8 mouse cellular contexts compared by ENCODE assay signal in genomic region chr5:123992794-123993193, GRCm38 (mm10). TPM values are rescaled to one million over a fixed set of nuclear protein-coding genes. Genes with fewer than 3 reads are reported as not detected.
A peak's percentile ranks its signal among the peaks of the same experiment; 100 is the strongest.
DNase-seq lines count a peak whose midpoint lies in the region; ATAC-seq and TF ChIP-seq lines count a peak whose summit lies in the region.

No protein-coding gene starts in this region.

- no peak overlapping the region for H3K9ac ChIP-seq in hindbrain, embryonic 12.5 days

- no peak for DNase-seq in G1E (ENCODE audit: low spot score)
- DNase-seq in c-Kit-positive CD71-negative TER-119-negative erythroid progenitor cells, embryonic 14.5 days (ENCODE audit: low read depth) = peak; percentile 67
- DNase-seq in forelimb bud, embryonic 11.5 days (ENCODE audit: low read depth, low spot score) = peak; percentile 83
- peak; percentile 75 to 94 for DNase-seq in layer of hippocampus, postnatal 25 days (ENCODE audit: extremely low spot score in 1 of 2, low spot score in 1 of 2)
- peak; percentile 74 for DNase-seq in right cerebral cortex, postnatal 25 days
- DNase-seq in urinary bladder, postnatal 36 days (ENCODE audit: low spot score in 2 of 2) = peak; percentile 85 to 86

- H3K4me2 ChIP-seq in hindbrain, embryonic 12.5 days (replicated peaks) = no peak overlapping the region

- ATAC-seq in G1E (ENCODE audit: extremely low read depth, insufficient number of reproducible peaks, low FRiP score, poor library complexity, severe bottlenecking) = no peak
- 0 out of 2 replicates have a peak, but pooled peaks have one; percentile 24 for ATAC-seq in hindbrain, embryonic 12.5 days (ENCODE audit: low FRiP score)
- ATAC-seq in megakaryocyte, adult 5-6 weeks (ENCODE audit: poor library complexity, severe bottlenecking) = peak; percentile 89

- no peak overlapping the region for H3K27ac ChIP-seq in hindbrain, embryonic 12.5 days

- no peak overlapping the region for H3K4me3 ChIP-seq in G1E (ENCODE audit: low read depth, low read length)
- H3K4me3 ChIP-seq in hindbrain, embryonic 12.5 days = no peak overlapping the region

- peak; percentile 85 for TF ChIP-seq CTCF in G1E (IDR thresholded peaks at IDR 0.05; ENCODE audit: low read depth, low read length)

- H3K36me3 ChIP-seq in G1E (replicated peaks) = peaks cover 81% of the 10 kb centered on the region
- H3K36me3 ChIP-seq in hindbrain, embryonic 12.5 days = no peaks in the 10 kb centered on the region

- peaks cover 13% of the 10 kb centered on the region for H3K4me1 ChIP-seq in G1E (ENCODE audit: insufficient read depth, low read depth, low read length)
- H3K4me1 ChIP-seq in hindbrain, embryonic 12.5 days = peaks cover 35% of the 10 kb centered on the region

- whole genome bisulfite sequencing in hindbrain, embryonic 12.5 days = 28% methylated on average over 5 of the region's 5 CpGs

- H3K27me3 ChIP-seq in G1E (ENCODE audit: insufficient read depth, low read length) = no peaks in the 10 kb centered on the region; the same call in 1 of the 2 replicates
- peaks cover 26% of the 10 kb centered on the region for H3K27me3 ChIP-seq in hindbrain, embryonic 12.5 days

- no peaks in the 10 kb centered on the region for H3K9me3 ChIP-seq in G1E (replicated peaks)
- no peaks in the 10 kb centered on the region for H3K9me3 ChIP-seq in hindbrain, embryonic 12.5 days (replicated peaks)

RNA-seq across cellular contexts. Expression of gene Hip1r, which starts 19.4 kb away (rescaled TPM):
- total RNA-seq in G1E (2014; fragmentation: Nextera tagmentation) = 14.2 and 21.7 TPM in 2 replicates
- 5.6 and 7.9 TPM in 2 replicates for total RNA-seq in G1E (2017)
- polyA plus RNA-seq in G1E (2012) = 14.9 and 16.5 TPM in 2 replicates
- 14.4 and 20.4 TPM in 2 replicates for polyA plus RNA-seq in hindbrain, embryonic 12.5 days (2016; fragmentation: Nextera tagmentation; extraction: Ambion mirVana)
- 10 to 100 TPM; 48.8 to 51.3 TPM for total RNA-seq in layer of hippocampus, postnatal 25 days (2021)
- 6.0 and 6.6 TPM in 2 replicates for total RNA-seq in megakaryocyte, adult 5-6 weeks (2015)
- 12.1 and 13.0 TPM in 2 replicates for total RNA-seq in megakaryocyte, adult 5-6 weeks (2017)

RNA-seq across cellular contexts. Expression of gene Vps37b, which starts 39.3 kb away (rescaled TPM):
- total RNA-seq in G1E (2014; fragmentation: Nextera tagmentation) = 55.7 and 64.1 TPM in 2 replicates
- total RNA-seq in G1E (2017) = 26.2 and 27.5 TPM in 2 replicates
- polyA plus RNA-seq in G1E (2012) = 135 and 192 TPM in 2 replicates
- 70.8 and 78.6 TPM in 2 replicates for polyA plus RNA-seq in hindbrain, embryonic 12.5 days (2016; fragmentation: Nextera tagmentation; extraction: Ambion mirVana)
- total RNA-seq in layer of hippocampus, postnatal 25 days (2021) = 10 to 100 TPM; 41.2 to 47.2 TPM
- total RNA-seq in megakaryocyte, adult 5-6 weeks (2015) = 28.9 and 29.2 TPM in 2 replicates
- total RNA-seq in megakaryocyte, adult 5-6 weeks (2017) = 29.1 and 29.9 TPM in 2 replicates
